Mouse (Mus musculus): Measurements from ENCODE around the gene E130114P18Rik. TPM values are rescaled to one million over a fixed set of nuclear protein-coding genes. Genes with fewer than 3 reads are reported as not detected.

The E130114P18Rik gene
- polyA plus RNA-seq, 1 experiment from 2014 or later = 2.7 TPM

GRCm38 (mm10) chr4:97757207-97757977 is 20.5 kb downstream of the E130114P18Rik start:
- Histone ChIP-seq H3K4me1 (peaks cover 35% of the 10 kb centered on the region), H3K27ac (replicated peaks) (peak overlapping the region; percentile 69), H3K4me3 (peak overlapping the region; percentile 55), H3K36me3 (no peaks in the 10 kb centered on the region), H3K9me3 (replicated peaks) (no peaks in the 10 kb centered on the region), H3K27me3 (ENCODE audit: low read depth, poor library complexity, severe bottlenecking) (peaks cover 100% of the 10 kb centered on the region)
- DNase-seq (ENCODE audit: low spot score) = peak; percentile 79
- WGBS = under 1% methylated on average over 38 of the region's 38 CpGs

GRCm38 (mm10) chr4:97754241-97754640 is 23.6 kb downstream of the E130114P18Rik start:
- H3K4me1 ChIP-seq = peaks cover 52% of the 10 kb centered on the region
- H3K27me3 ChIP-seq (ENCODE audit: low read depth, poor library complexity, severe bottlenecking) = peaks cover 100% of the 10 kb centered on the region
- no peak overlapping the region for H3K4me3 ChIP-seq
- no peak overlapping the region for H3K27ac ChIP-seq (replicated peaks)
- no peaks in the 10 kb centered on the region for H3K36me3 ChIP-seq
- peak; percentile 64 for DNase-seq (ENCODE audit: low spot score)
- no peaks in the 10 kb centered on the region for H3K9me3 ChIP-seq (replicated peaks)
- WGBS = 2% methylated on average over 12 of the region's 12 CpGs

- Histone ChIP-seq H3K36me3 (no peaks in the 10 kb centered on the region), H3K4me1 (peaks cover 48% of the 10 kb centered on the region), H3K4me3 (no peak overlapping the region), H3K27me3 (ENCODE audit: low read depth, poor library complexity, severe bottlenecking) (peaks cover 100% of the 10 kb centered on the region), H3K27ac (replicated peaks) (no peak overlapping the region), H3K9me3 (replicated peaks) (no peaks in the 10 kb centered on the region)
- DNase-seq (ENCODE audit: low spot score) = no peak
- 0% methylated on average over 1 of the region's 1 CpGs for WGBS
Measured at GRCm38 (mm10) chr4:97753521-97753920, 24.4 kb downstream of the E130114P18Rik start.

- no peaks in the 10 kb centered on the region for H3K9me3 ChIP-seq (replicated peaks)
- H3K4me3 ChIP-seq = peak overlapping the region; percentile 57
- no peaks in the 10 kb centered on the region for H3K36me3 ChIP-seq
- 8% methylated on average over 5 of the region's 5 CpGs for WGBS
- H3K27me3 ChIP-seq (ENCODE audit: low read depth, poor library complexity, severe bottlenecking) = peaks cover 98% of the 10 kb centered on the region
- peaks cover 37% of the 10 kb centered on the region for H3K4me1 ChIP-seq
- no peak for DNase-seq (ENCODE audit: low spot score)
- peak overlapping the region; percentile 76; the same call in 1 of the 2 replicates for H3K27ac ChIP-seq (replicated peaks)
Measured at GRCm38 (mm10) chr4:97752276-97753010, 25.4 kb downstream of the E130114P18Rik start.

GRCm38 (mm10) chr4:97751483-97752251 is 26.2 kb downstream of the E130114P18Rik start:
- Histone ChIP-seq H3K4me1 (peaks cover 31% of the 10 kb centered on the region), H3K27me3 (ENCODE audit: low read depth, poor library complexity, severe bottlenecking) (peaks cover 97% of the 10 kb centered on the region), H3K9me3 (replicated peaks) (no peaks in the 10 kb centered on the region), H3K36me3 (no peaks in the 10 kb centered on the region), H3K27ac (replicated peaks) (peak overlapping the region; percentile 76), H3K4me3 (peak overlapping the region; percentile 57)
- peak; percentile 66 for DNase-seq (ENCODE audit: low spot score)
- under 1% methylated on average over 40 of the region's 40 CpGs for WGBS

GRCm38 (mm10) chr4:97751030-97751482 is 26.8 kb downstream of the E130114P18Rik start:
- Histone ChIP-seq H3K27me3 (ENCODE audit: low read depth, poor library complexity, severe bottlenecking) (peaks cover 97% of the 10 kb centered on the region), H3K36me3 (no peaks in the 10 kb centered on the region), H3K9me3 (replicated peaks) (no peaks in the 10 kb centered on the region), H3K4me3 (peak overlapping the region; percentile 57), H3K27ac (replicated peaks) (peak overlapping the region; percentile 76), H3K4me1 (peaks cover 36% of the 10 kb centered on the region)
- peak; percentile 89 for DNase-seq (ENCODE audit: low spot score)
- WGBS = under 1% methylated on average over 20 of the region's 20 CpGs

- 38% methylated on average over 4 of the region's 4 CpGs for WGBS
- H3K27ac ChIP-seq (replicated peaks) = no peak overlapping the region
- peaks cover 41% of the 10 kb centered on the region for H3K4me1 ChIP-seq
- H3K9me3 ChIP-seq (replicated peaks) = no peaks in the 10 kb centered on the region
- DNase-seq (ENCODE audit: low spot score) = no peak
- H3K36me3 ChIP-seq = no peaks in the 10 kb centered on the region
- H3K4me3 ChIP-seq = no peak overlapping the region
- peaks cover 95% of the 10 kb centered on the region for H3K27me3 ChIP-seq (ENCODE audit: low read depth, poor library complexity, severe bottlenecking)
Measured at GRCm38 (mm10) chr4:97750401-97750800, 27.5 kb downstream of the E130114P18Rik start.

GRCm38 (mm10) chr4:97746106-97746900 is 31.6 kb downstream of the E130114P18Rik start:
- Histone ChIP-seq H3K27me3 (ENCODE audit: low read depth, poor library complexity, severe bottlenecking) (peaks cover 63% of the 10 kb centered on the region), H3K36me3 (no peaks in the 10 kb centered on the region), H3K27ac (replicated peaks) (peak overlapping the region; percentile 68), H3K4me1 (peaks cover 16% of the 10 kb centered on the region), H3K4me3 (peak overlapping the region; percentile 55), H3K9me3 (replicated peaks) (no peaks in the 10 kb centered on the region)
- 8% methylated on average over 19 of the region's 19 CpGs for WGBS
- no peak for DNase-seq (ENCODE audit: low spot score)

GRCm38 (mm10) chr4:97745296-97746105 is 32.4 kb downstream of the E130114P18Rik start:
- peaks cover 10% of the 10 kb centered on the region for H3K4me1 ChIP-seq
- peak overlapping the region; percentile 68 for H3K27ac ChIP-seq (replicated peaks)
- peak; percentile 83 for DNase-seq (ENCODE audit: low spot score)

GRCm38 (mm10) chr4:97743932-97744331 is 33.9 kb downstream of the E130114P18Rik start:
- H3K36me3 ChIP-seq = no peaks in the 10 kb centered on the region
- no peaks in the 10 kb centered on the region for H3K9me3 ChIP-seq (replicated peaks)
- H3K27ac ChIP-seq (replicated peaks) = no peak overlapping the region
- H3K27me3 ChIP-seq (ENCODE audit: low read depth, poor library complexity, severe bottlenecking) = peaks cover 40% of the 10 kb centered on the region
- DNase-seq (ENCODE audit: low spot score) = no peak
- no peak overlapping the region for H3K4me3 ChIP-seq
- peaks cover 10% of the 10 kb centered on the region for H3K4me1 ChIP-seq
- WGBS = 78% methylated on average over 5 of the region's 5 CpGs

More at GRCm38 (mm10) chr4:97745296-97746105, 32.4 kb downstream of the E130114P18Rik start:
- WGBS = 10% methylated on average over 32 of the region's 32 CpGs
- peak overlapping the region; percentile 55 for H3K4me3 ChIP-seq
- H3K9me3 ChIP-seq (replicated peaks) = no peaks in the 10 kb centered on the region
- H3K36me3 ChIP-seq = no peaks in the 10 kb centered on the region
- H3K27me3 ChIP-seq (ENCODE audit: low read depth, poor library complexity, severe bottlenecking) = peaks cover 55% of the 10 kb centered on the region

GRCm38 (mm10) chr4:97733392-97733791 is 44.5 kb downstream of the E130114P18Rik start:
- Histone ChIP-seq H3K27me3 (ENCODE audit: low read depth, poor library complexity, severe bottlenecking) (no peaks in the 10 kb centered on the region), H3K9me3 (replicated peaks) (no peaks in the 10 kb centered on the region), H3K36me3 (no peaks in the 10 kb centered on the region), H3K27ac (replicated peaks) (no peak overlapping the region), H3K4me3 (no peak overlapping the region), H3K4me1 (no peaks in the 10 kb centered on the region)
- WGBS = 58% methylated on average over 1 of the region's 1 CpGs
- DNase-seq (ENCODE audit: low spot score) = no peak

All from midbrain, embryonic 10.5 days (tissue).